ENCODE assay signal across 8 mouse cellular contexts in genomic region chr12:99966881-99967363, GRCm38 (mm10). TPM values are rescaled to one million over a fixed set of nuclear protein-coding genes. Genes with fewer than 3 reads are reported as not detected.
DNase-seq lines count a peak whose midpoint lies in the region; ATAC-seq and TF ChIP-seq lines count a peak whose summit lies in the region.

No protein-coding gene starts in this region.

- intact Hi-C loops in heart, postnatal 14 days (cut with DNase I), result loop anchor here (5.0 kb wide), 1 partner anchor 140 kb away; no protein-coding TSS in a partner anchor

- peaks cover 72% of the 10 kb centered on the region for H3K27me3 ChIP-seq in kidney, embryonic 16.5 days (ENCODE audit: insufficient read depth, low read length)

- no peaks in the 10 kb centered on the region for H3K36me3 ChIP-seq in kidney, embryonic 16.5 days (ENCODE audit: insufficient read depth, low read length)

- no peak overlapping the region for H3K4me2 ChIP-seq in kidney, embryonic 16.5 days (replicated peaks; ENCODE audit: low read depth, low read length)

- ATAC-seq in kidney, embryonic 16.5 days (ENCODE audit: low FRiP score, low TSS enrichment), result no peak
- peak; percentile 58 for ATAC-seq in megakaryocyte progenitor cell, adult 5-6 weeks (replicated peaks; ENCODE audit: poor library complexity)
- ATAC-seq in erythroid progenitor cell, adult 5-6 weeks (replicated peaks; ENCODE audit: low FRiP score, poor library complexity, severe bottlenecking), result no peak

- no peak overlapping the region for H3K27ac ChIP-seq in kidney, embryonic 16.5 days (ENCODE audit: low read length)
- H3K27ac ChIP-seq in cortical plate, adult 2 months (ENCODE audit: insufficient read depth, low read length), result no peak overlapping the region

- H3K4me3 ChIP-seq in kidney, embryonic 16.5 days (ENCODE audit: low read length), result no peak overlapping the region
- peak overlapping the region; percentile 72 for H3K4me3 ChIP-seq in cortical plate, adult 2 months (ENCODE audit: insufficient read depth, low read length)

- WGBS in kidney, embryonic 16.5 days, result 14% methylated on average over 12 of the region's 12 CpGs

- H3K4me1 ChIP-seq in kidney, embryonic 16.5 days (ENCODE audit: insufficient read depth, low read length), result peaks cover 25% of the 10 kb centered on the region
- no peaks in the 10 kb centered on the region for H3K4me1 ChIP-seq in cortical plate, adult 2 months (ENCODE audit: control insufficient read depth, insufficient read depth, low read length)

- H3K9ac ChIP-seq in kidney, embryonic 16.5 days (replicated peaks; ENCODE audit: low read length), result no peak overlapping the region

- TF ChIP-seq POLR2A in cortical plate, adult 2 months (IDR thresholded peaks at IDR 0.05; ENCODE audit: extremely low read depth, insufficient read depth, low read length), result no peak

- no peaks in the 10 kb centered on the region for H3K9me3 ChIP-seq in kidney, embryonic 16.5 days (ENCODE audit: low read length)

- no peak for TF ChIP-seq CTCF in cortical plate, adult 2 months (IDR thresholded peaks at IDR 0.05; ENCODE audit: extremely low read depth, insufficient read depth, low read length)

- DNase-seq in kidney, postnatal 10 days, result peak; percentile 34
- peak; percentile 27 for DNase-seq in heart, postnatal 14 days
- no peak for DNase-seq in cerebellum, adult 9-10 months
- DNase-seq in layer of hippocampus, postnatal 36 days, result no peak

RNA-seq across cellular contexts. Expression of gene Kcnk13, which starts 2.6 kb away (rescaled TPM):
- 0.21 and 0.23 TPM in 2 replicates for polyA plus RNA-seq in kidney, embryonic 16.5 days (2015; fragmentation: Nextera tagmentation; extraction: Ambion mirVana)
- polyA plus RNA-seq in cortical plate, adult 2 months (2012; rRNA removed), result 4.5 and 6.0 TPM in 2 replicates
- under 1 TPM; 0.50 to 0.63 TPM for total RNA-seq in heart, postnatal 14 days (2021)
- 0.37 and 0.49 TPM in 2 replicates for total RNA-seq in megakaryocyte progenitor cell, adult 5-6 weeks (2015)
- 0.46 TPM in 1 of 2 replicates, not detected in the other for total RNA-seq in megakaryocyte progenitor cell, adult 5-6 weeks (2017)
- total RNA-seq in erythroid progenitor cell, adult 5-6 weeks (2015; ENCODE audit: low replicate concordance), result 1.4 and 3.8 TPM in 2 replicates
- total RNA-seq in erythroid progenitor cell, adult 5-6 weeks (2017; ENCODE audit: low replicate concordance), result 0.51 TPM in 1 of 2 replicates, not detected in the other
- 1 to 10 TPM; 7.4 TPM for total RNA-seq in layer of hippocampus, postnatal 36 days (2021)

Comparison
In these comparisons a context has a peak if more than half of its experiments do, and no peak if none do; other contexts are left out.
1. DNase-seq: peak in kidney, postnatal 10 days (single experiment) and heart, postnatal 14 days (2 of 2); none in cerebellum, adult 9-10 months (single experiment) and layer of hippocampus, postnatal 36 days (0 of 2).